Mouse (Mus musculus) embryonic facial prominence, embryonic 14.5 days (tissue): ENCODE data around the gene Dtx2. TPM values are rescaled to one million over a fixed set of nuclear protein-coding genes. Genes with fewer than 3 reads are reported as not detected.
A peak's percentile ranks its signal among the peaks of the same experiment; 100 is the strongest.
"Not testable (repeated sequence)": the region's sequence is repeated elsewhere in the genome, so short reads cannot be mapped to it uniquely, and the experiment has no call there.

ENCODE experiments used
- ATAC-seq: fragments of 200-750 bp; cut with Nextera tagmentation; 2 replicates; pipeline ENCODE4 v1.8.0; 2017; ENCODE audit warnings: low read depth, moderate number of reproducible peaks, moderate TSS enrichment
- DNase-seq: peaks from one replicate; pipeline ENCODE4 v3.0.0-alpha.2; 2015; ENCODE audit warnings: low spot score
- H3K27ac ChIP-seq: fragments of 300-500 bp; sonication (generic); replicated peaks from 2 replicates; pipeline ENCODE4 v1.5.1; 2014; ENCODE audit warnings: low read depth, mild to moderate bottlenecking, low read length, moderate library complexity
- H3K27me3 ChIP-seq: fragments of 300-500 bp; sonication (generic); replicated peaks from 2 replicates; pipeline ENCODE4 v1.6.1; 2014; ENCODE audit warnings: low read length; ENCODE audit not compliant: control insufficient read depth, insufficient read depth
- H3K36me3 ChIP-seq: fragments of 300-500 bp; sonication (generic); 2 replicates; pipeline ENCODE4 v1.6.1; 2014; ENCODE audit warnings: low read length, mixed read lengths; ENCODE audit not compliant: control insufficient read depth, insufficient read depth
- H3K4me1 ChIP-seq: fragments of 300-500 bp; sonication (generic); 2 replicates; pipeline ENCODE4 v1.6.1; 2014; ENCODE audit warnings: antibody characterized with exemption, low read length; ENCODE audit not compliant: control insufficient read depth, insufficient read depth
- H3K4me2 ChIP-seq: fragments of 300-500 bp; sonication (generic); 2 replicates; pipeline ENCODE4 v1.6.1; 2014; ENCODE audit warnings: low read depth, mild to moderate bottlenecking, low read length, moderate library complexity, mixed read lengths
- H3K4me3 ChIP-seq: fragments of 300-500 bp; sonication (generic); 2 replicates; pipeline ENCODE4 v1.5.1; 2014; ENCODE audit warnings: low read depth, mild to moderate bottlenecking, low read length
- H3K9ac ChIP-seq: fragments of 300-500 bp; sonication (generic); 2 replicates; pipeline ENCODE4 v1.6.1; 2014; ENCODE audit warnings: low read depth, mild to moderate bottlenecking, low read length, moderate library complexity, mixed read lengths
- H3K9me3 ChIP-seq: fragments of 300-500 bp; sonication (generic); 2 replicates; pipeline ENCODE4 v1.6.1; 2016; ENCODE audit warnings: low read length; ENCODE audit not compliant: control insufficient read depth
- WGBS: fragments of 180-500 bp; shearing (Covaris S2); extraction: QIAGEN DNeasy Blood & Tissue Kit; methylation state at CpG from one replicate; pipeline ENCODE4 v1.1.7; 2014; 5-methylcytosine and 5-hydroxymethylcytosine counted together
- polyA plus RNA-seq: library from polyadenylated mRNA; unstranded; fragments of >200 nt; fragmentation: Nextera tagmentation; extraction: Ambion mirVana; gene quantifications from 2 replicates; pipeline ENCODE4 v1.2.1, GENCODE M21; 2014

Gene Dtx2
- polyA plus RNA-seq, 1 experiment from 2014 or later, result 25.2 TPM

- 32% methylated on average over 2 of the region's 2 CpGs for WGBS
- no peaks in the 10 kb centered on the region for H3K36me3 ChIP-seq
- H3K4me1 ChIP-seq, result no peaks in the 10 kb centered on the region
- DNase-seq, result peak; percentile 10
- no peak overlapping the region for H3K4me2 ChIP-seq
- no peak overlapping the region for H3K9ac ChIP-seq
- H3K27me3 ChIP-seq, result no peaks in the 10 kb centered on the region
- ATAC-seq, result no peak
- H3K27ac ChIP-seq, result no peak overlapping the region
- no peaks in the 10 kb centered on the region for H3K9me3 ChIP-seq
- H3K4me3 ChIP-seq, result no peak overlapping the region
Measured at GRCm38 (mm10) chr5:136041260-136041659, 46.7 kb downstream of the Dtx2 start.

DNA sequence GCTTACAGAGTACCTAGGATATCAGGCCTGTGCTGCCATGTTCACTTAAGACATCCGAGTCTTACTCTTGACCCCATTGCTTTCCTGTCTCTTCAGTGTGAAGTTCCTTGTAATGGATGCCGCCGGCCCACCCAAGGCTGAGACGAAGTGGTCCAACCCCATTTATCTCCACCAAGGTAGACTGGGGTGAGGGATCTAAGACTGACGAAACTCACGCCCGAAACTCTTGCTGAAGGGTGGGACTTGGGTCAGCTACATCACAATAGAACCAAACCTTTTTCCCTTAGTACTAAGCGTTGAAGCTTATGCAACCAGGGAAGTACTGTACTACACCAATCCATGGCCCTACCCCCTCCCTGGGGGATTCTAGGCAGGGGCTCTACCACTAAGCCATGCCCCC is 47.1 kb downstream of the Dtx2 start:
- Histone ChIP-seq H3K27ac (no peak overlapping the region), H3K36me3 (no peaks in the 10 kb centered on the region), H3K27me3 (no peaks in the 10 kb centered on the region), H3K9ac (no peak overlapping the region), H3K9me3 (no peaks in the 10 kb centered on the region), H3K4me2 (no peak overlapping the region), H3K4me1 (no peaks in the 10 kb centered on the region), H3K4me3 (no peak overlapping the region)
- DNase-seq, result no peak
- 91% methylated on average over 8 of the region's 8 CpGs for WGBS
- no peak for ATAC-seq

DNA sequence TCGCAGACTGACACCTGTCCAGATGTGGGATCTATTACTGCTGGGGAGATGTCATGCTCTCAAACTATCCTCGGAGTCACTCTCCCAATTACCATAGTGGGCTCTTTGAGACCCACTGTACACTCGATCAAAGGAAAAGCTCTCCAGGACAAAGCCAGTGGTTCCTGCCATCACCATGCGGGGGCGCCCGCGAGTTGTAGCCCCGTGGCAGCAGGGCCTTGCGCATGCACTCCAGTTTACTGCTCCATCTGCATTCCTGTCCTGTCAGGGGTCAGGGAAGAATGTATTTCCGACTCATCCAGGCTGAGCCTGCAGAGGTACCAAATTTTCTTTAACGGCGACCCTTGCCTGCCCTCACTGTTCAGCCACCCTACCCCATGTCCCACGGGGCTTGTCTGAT is 50.3 kb downstream of the Dtx2 start:
- Histone ChIP-seq H3K4me3 (no peak overlapping the region), H3K36me3 (no peaks in the 10 kb centered on the region), H3K27me3 (no peaks in the 10 kb centered on the region), H3K4me2 (no peak overlapping the region), H3K27ac (no peak overlapping the region), H3K9ac (no peak overlapping the region), H3K9me3 (no peaks in the 10 kb centered on the region), H3K4me1 (no peaks in the 10 kb centered on the region)
- ATAC-seq, result no peak
- DNase-seq, result no peak
- 75% methylated on average over 13 of the region's 13 CpGs for WGBS

DNA sequence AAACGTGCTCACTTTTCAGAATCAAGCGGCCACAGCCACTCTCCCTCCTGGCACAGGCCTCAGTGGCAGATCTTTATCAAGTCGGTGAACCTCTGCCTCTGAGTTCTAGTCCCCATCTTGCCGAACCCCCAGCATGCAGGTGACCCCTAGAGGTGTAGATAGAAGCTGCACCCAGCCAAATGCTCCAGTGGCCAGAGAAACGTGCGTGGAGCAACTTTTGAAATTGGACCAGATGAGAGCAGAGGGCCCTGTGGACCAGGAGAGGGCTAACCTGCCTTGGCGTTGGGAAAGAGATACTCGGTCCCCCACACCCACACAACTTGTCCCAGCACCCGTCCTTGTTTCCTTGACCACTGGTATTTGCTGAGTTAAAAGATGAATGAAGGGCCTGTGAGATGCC is 50.8 kb downstream of the Dtx2 start:
- no peak overlapping the region for H3K27ac ChIP-seq
- no peaks in the 10 kb centered on the region for H3K36me3 ChIP-seq
- no peaks in the 10 kb centered on the region for H3K4me1 ChIP-seq
- 27% methylated on average over 9 of the region's 9 CpGs for WGBS
- ATAC-seq, result no peak
- H3K27me3 ChIP-seq, result no peaks in the 10 kb centered on the region
- no peak for DNase-seq
- no peak overlapping the region for H3K9ac ChIP-seq
- H3K9me3 ChIP-seq, result no peaks in the 10 kb centered on the region
- H3K4me3 ChIP-seq, result no peak overlapping the region
- no peak overlapping the region for H3K4me2 ChIP-seq

DNA sequence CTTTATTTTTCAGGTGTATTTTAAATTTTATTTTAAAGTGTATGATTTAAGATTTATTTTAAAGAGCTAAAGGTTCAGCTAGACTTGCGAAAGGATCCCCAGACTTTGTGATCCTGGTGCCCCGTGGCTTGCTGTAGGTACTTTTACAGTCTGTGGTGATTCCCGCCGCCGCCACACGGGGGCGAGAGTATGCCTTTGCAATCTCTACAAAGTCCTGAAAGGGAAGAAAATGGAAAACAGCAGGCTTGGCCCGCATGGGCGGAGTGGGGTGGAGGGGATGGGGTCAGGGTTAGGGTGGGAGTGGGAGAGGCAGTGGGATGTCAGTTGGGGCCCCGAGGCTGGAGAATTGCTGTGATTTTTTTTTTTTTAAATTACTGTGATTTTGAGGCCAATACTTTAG is 51.4 kb downstream of the Dtx2 start:
- no peak overlapping the region for H3K27ac ChIP-seq
- no peaks in the 10 kb centered on the region for H3K4me1 ChIP-seq
- peak; percentile 86 for DNase-seq
- H3K4me2 ChIP-seq, result no peak overlapping the region
- H3K9me3 ChIP-seq, result no peaks in the 10 kb centered on the region
- no peaks in the 10 kb centered on the region for H3K27me3 ChIP-seq
- WGBS, result 2% methylated on average over 10 of the region's 10 CpGs
- H3K36me3 ChIP-seq, result no peaks in the 10 kb centered on the region
- no peak overlapping the region for H3K9ac ChIP-seq
- H3K4me3 ChIP-seq, result no peak overlapping the region
- peak; percentile 54 for ATAC-seq

DNA sequence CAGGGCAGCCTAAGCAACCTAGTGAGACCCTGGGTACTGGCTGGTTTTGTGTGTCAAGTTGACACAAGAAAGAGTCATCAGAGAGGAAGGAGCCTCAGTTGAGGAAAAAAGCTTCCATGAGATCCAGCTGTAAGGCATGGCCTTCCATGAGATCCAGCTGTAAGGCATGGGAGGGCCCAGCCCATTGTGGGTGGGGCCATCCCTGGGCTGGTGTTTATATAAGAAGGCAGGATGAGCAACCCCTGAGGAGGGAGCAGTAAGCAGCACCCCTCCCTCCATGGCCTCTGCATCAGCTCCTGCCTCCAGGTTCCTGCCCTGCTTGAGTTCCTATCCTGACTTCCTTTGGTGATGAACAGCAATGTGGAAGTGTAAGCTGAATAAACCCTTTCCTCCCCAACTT is 53.9 kb downstream of the Dtx2 start:
- H3K27ac ChIP-seq, H3K9me3 ChIP-seq, H3K27me3 ChIP-seq, H3K9ac ChIP-seq, H3K4me2 ChIP-seq, H3K36me3 ChIP-seq, H3K4me3 ChIP-seq, DNase-seq, ATAC-seq, H3K4me1 ChIP-seq: not testable (repeated sequence)

DNA sequence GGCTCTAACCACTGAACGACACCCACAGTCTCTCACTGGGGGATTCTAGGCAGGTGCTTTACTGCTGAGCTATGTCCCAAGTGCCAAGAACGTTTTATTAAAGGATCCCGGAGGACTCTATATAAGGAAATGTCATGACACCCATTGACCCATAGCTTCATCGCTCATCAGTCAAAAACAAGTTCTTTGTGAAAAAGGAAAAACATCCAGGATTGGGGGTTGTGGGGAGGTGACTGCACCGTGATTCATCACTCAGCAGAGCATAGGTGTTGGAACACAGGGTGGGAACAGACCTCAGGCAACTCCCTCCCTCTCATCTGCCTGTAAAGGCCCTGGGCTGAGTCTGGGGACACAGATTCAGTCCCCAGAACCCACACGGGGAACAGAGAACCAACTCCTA is 55.3 kb downstream of the Dtx2 start:
- Histone ChIP-seq H3K27ac (no peak overlapping the region), H3K9me3 (no peaks in the 10 kb centered on the region), H3K27me3 (no peaks in the 10 kb centered on the region), H3K9ac (no peak overlapping the region), H3K4me3 (no peak overlapping the region), H3K4me2 (no peak overlapping the region), H3K4me1 (peaks cover 9% of the 10 kb centered on the region), H3K36me3 (no peaks in the 10 kb centered on the region)
- ATAC-seq (no peak), DNase-seq (no peak)
- WGBS, result 67% methylated on average over 6 of the region's 6 CpGs

DNA sequence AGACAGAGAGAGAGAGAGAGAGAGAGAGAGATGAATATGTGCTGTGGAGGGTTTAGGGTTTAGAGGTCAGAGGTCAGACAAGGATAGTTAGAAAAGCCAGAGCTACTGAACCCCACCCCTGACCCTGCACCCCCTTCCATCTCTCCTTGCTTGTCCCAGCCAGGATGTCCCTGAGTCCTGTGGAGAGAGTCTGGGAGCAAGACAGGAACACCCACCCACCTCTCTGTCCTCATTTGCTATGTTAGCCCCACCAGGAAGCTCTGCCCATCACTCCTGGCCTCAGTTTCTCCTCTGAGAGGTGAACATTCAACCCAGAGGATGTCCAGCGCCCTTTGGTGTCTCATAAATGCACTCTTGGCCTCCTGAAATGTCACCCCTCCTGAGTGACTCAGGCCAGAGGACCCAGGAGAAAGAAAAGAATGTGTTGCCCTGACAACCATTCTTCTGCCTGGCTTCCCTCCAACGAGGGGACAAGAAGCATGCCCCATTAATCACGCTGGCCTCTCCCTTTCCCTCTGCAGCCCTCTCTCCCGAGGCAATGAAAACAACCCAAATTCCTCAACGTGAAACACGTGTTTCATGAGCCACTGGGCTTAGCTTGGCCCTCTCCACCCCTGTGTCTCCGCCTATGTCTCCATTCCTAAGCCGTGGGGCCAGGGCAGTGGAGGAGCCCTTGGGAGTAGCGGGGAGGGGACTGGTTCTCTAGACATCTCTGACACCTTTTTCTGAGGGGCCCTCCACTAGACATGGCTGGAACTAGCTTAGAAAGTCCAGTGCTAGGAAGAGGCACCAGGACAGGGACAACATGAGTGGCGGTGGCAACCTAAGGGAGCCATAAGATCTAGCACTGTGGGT is 56.9 kb downstream of the Dtx2 start:
- Histone ChIP-seq H3K36me3 (no peaks in the 10 kb centered on the region), H3K4me1 (peaks cover 9% of the 10 kb centered on the region), H3K4me2 (no peak overlapping the region), H3K4me3 (no peak overlapping the region), H3K9ac (no peak overlapping the region), H3K27ac (peak overlapping the region; percentile 58), H3K9me3 (no peaks in the 10 kb centered on the region), H3K27me3 (no peaks in the 10 kb centered on the region)
- ATAC-seq (peak; percentile 92), DNase-seq (peak; percentile 92)
- WGBS, result 14% methylated on average over 10 of the region's 10 CpGs
